8 mouse cellular contexts compared by ENCODE assay signal in genomic region chr1:136137071-136137531, GRCm38 (mm10). TPM values are rescaled to one million over a fixed set of nuclear protein-coding genes. Genes with fewer than 3 reads are reported as not detected.
DNase-seq lines count a peak whose midpoint lies in the region; TF ChIP-seq lines count a peak whose summit lies in the region.

No protein-coding gene starts in this region.

- WGBS in hindbrain, embryonic 10.5 days, result 21% methylated on average over 7 of the region's 7 CpGs

- peak; percentile 62 to 76 for DNase-seq in adrenal gland, adult (ENCODE audit: inconsistent age in 2 of 2, low spot score in 1 of 2)
- DNase-seq in adrenal gland, postnatal 4 days (ENCODE audit: low spot score in 2 of 2), result no peak
- peak; percentile 74 for DNase-seq in CH12.LX (ENCODE audit: extremely low read depth)
- no peak for DNase-seq in hindbrain, embryonic 10.5 days (ENCODE audit: low spot score)
- no peak for DNase-seq in cerebellum, adult 9-10 months
- DNase-seq in thymus, postnatal 10 days (ENCODE audit: low spot score in 2 of 2), result no peak
- DNase-seq in gastrocnemius, adult 8-10 months (ENCODE audit: low spot score in 2 of 2), result no peak

- peaks cover 0 to 10% of the 10 kb centered on the region in 2 experiments for H3K36me3 ChIP-seq in CH12.LX (replicated peaks in 1 of 2; ENCODE audit: control insufficient read depth in 1 of 2, insufficient read depth in 1 of 2, low read length in 1 of 2)
- no peaks in the 10 kb centered on the region for H3K36me3 ChIP-seq in hindbrain, embryonic 10.5 days
- H3K36me3 ChIP-seq in megakaryocyte, embryonic 14.5 days (replicated peaks; ENCODE audit: low read length), result peaks cover 10% of the 10 kb centered on the region

- no peaks in the 10 kb centered on the region for H3K27me3 ChIP-seq in CH12.LX (replicated peaks)
- peaks cover 41% of the 10 kb centered on the region for H3K27me3 ChIP-seq in hindbrain, embryonic 10.5 days (ENCODE audit: insufficient read depth, poor library complexity, severe bottlenecking)
- no peaks in the 10 kb centered on the region for H3K27me3 ChIP-seq in megakaryocyte, embryonic 14.5 days (replicated peaks)

- peak; percentile 7; the same call in 1 of the 2 replicates for TF ChIP-seq EP300 in CH12.LX (IDR thresholded peaks at IDR 0.05; ENCODE audit: low read length)

- no peaks in the 10 kb centered on the region for H3K9me3 ChIP-seq in CH12.LX (replicated peaks; ENCODE audit: low read length)
- no peaks in the 10 kb centered on the region for H3K9me3 ChIP-seq in hindbrain, embryonic 10.5 days
- no peaks in the 10 kb centered on the region for H3K9me3 ChIP-seq in megakaryocyte, embryonic 14.5 days

- H3K4me3 ChIP-seq in CH12.LX (replicated peaks in 1 of 3; ENCODE audit: low read depth in 2 of 3, low read length in 2 of 3, poor library complexity in 1 of 3), result peak overlapping the region; percentile 25 to 46 (median 31)
- H3K4me3 ChIP-seq in hindbrain, embryonic 10.5 days, result no peak overlapping the region
- peak overlapping the region; percentile 79 for H3K4me3 ChIP-seq in megakaryocyte, embryonic 14.5 days (replicated peaks)

- H3K9ac ChIP-seq in CH12.LX (ENCODE audit: insufficient read depth, low read depth), result peak overlapping the region; percentile 53

- TF ChIP-seq CTCF in CH12.LX (conservative IDR thresholded peaks at IDR 0.05 in 1 of 2, IDR thresholded peaks at IDR 0.05 in 1 of 2; ENCODE audit: low read depth in 2 of 2, low read length in 2 of 2), result no peak

- peak overlapping the region; percentile 52 for H3K4me2 ChIP-seq in CH12.LX (ENCODE audit: insufficient read depth, low read depth, poor library complexity, severe bottlenecking)

- dilution Hi-C loops in CH12.LX (cut with MboI; ENCODE audit: extremely low pct_ligation_motif_present, extremely low pct_unique_long_range_greater_than_20kb, low sequenced_read_pairs), result no loop called here

- in situ Hi-C loops in CH12.LX (cut with MboI; ENCODE audit: low pct_ligation_motif_present, low pct_unique_long_range_greater_than_20kb, low sequenced_read_pairs), result loop anchor here (10.0 kb wide), 1 partner anchor 372 kb away; the partner anchor contains the start of gene Phlda3

- H3K27ac ChIP-seq in CH12.LX (ENCODE audit: insufficient read depth, low read depth), result peak overlapping the region; percentile 99
- peak overlapping the region; percentile 60; the same call in 1 of the 2 replicates for H3K27ac ChIP-seq in hindbrain, embryonic 10.5 days

- no peak for TF ChIP-seq POLR2A in CH12.LX (IDR thresholded peaks at IDR 0.05; ENCODE audit: low read depth, low read length)

- H3K4me1 ChIP-seq in CH12.LX (ENCODE audit: control insufficient read depth in 1 of 2, insufficient read depth in 2 of 2), result peaks cover 53 to 94% of the 10 kb centered on the region in 2 experiments
- peaks cover 100% of the 10 kb centered on the region for H3K4me1 ChIP-seq in hindbrain, embryonic 10.5 days (replicated peaks)
- H3K4me1 ChIP-seq in megakaryocyte, embryonic 14.5 days, result peaks cover 100% of the 10 kb centered on the region

- TF ChIP-seq RAD21 in CH12.LX (IDR thresholded peaks at IDR 0.05; ENCODE audit: low read depth, low read length), result no peak

- peaks cover 38% of the 10 kb centered on the region for H3K79me2 ChIP-seq in CH12.LX (replicated peaks; ENCODE audit: control insufficient read depth, extremely low read depth, insufficient read depth, poor library complexity, severe bottlenecking)

TF ChIP-seq in CH12.LX, 34 proteins besides CTCF, POLR2A, EP300 and RAD21:
- TF ChIP-seq JUN (IDR thresholded peaks at IDR 0.05; ENCODE audit: insufficient read depth, low read depth, low read length), result peak; percentile 12; the same call in 1 of the 2 replicates
- no peak for TF ChIP-seq PAX5 (IDR thresholded peaks at IDR 0.05; ENCODE audit: low read length)
- no peak for TF ChIP-seq BHLHE40 (IDR thresholded peaks at IDR 0.05; ENCODE audit: low read depth, low read length)
- TF ChIP-seq CHD1 (IDR thresholded peaks at IDR 0.05; ENCODE audit: low read depth, low read length), result no peak
- peak; percentile 25; the same call in 1 of the 2 replicates for TF ChIP-seq MAX (IDR thresholded peaks at IDR 0.05; ENCODE audit: low read length)
- no peak; the same call in 1 of the 2 replicates for TF ChIP-seq SIN3A (IDR thresholded peaks at IDR 0.05; ENCODE audit: low read length)
- no peak for TF ChIP-seq USF2 (conservative IDR thresholded peaks at IDR 0.05; ENCODE audit: low read depth, low read length)
- TF ChIP-seq IRF4 (IDR thresholded peaks at IDR 0.05; ENCODE audit: low read depth, low read length), result peak; percentile 79
- TF ChIP-seq MEF2A (IDR thresholded peaks at IDR 0.05; ENCODE audit: borderline replicate concordance, low read depth, low read length), result peak; percentile 14; the same call in 1 of the 2 replicates
- no peak for TF ChIP-seq RCOR1 (conservative IDR thresholded peaks at IDR 0.05; ENCODE audit: low read depth, low read length)
- peak; percentile 42; the same call in 1 of the 2 replicates for TF ChIP-seq CHD2 (IDR thresholded peaks at IDR 0.05; ENCODE audit: low read length)
- no peak for TF ChIP-seq UBTF (IDR thresholded peaks at IDR 0.05; ENCODE audit: low read depth, low read length)
- peak; percentile 37 for TF ChIP-seq ZMIZ1 (IDR thresholded peaks at IDR 0.05; ENCODE audit: low read depth, low read length)
- TF ChIP-seq MXI1 (IDR thresholded peaks at IDR 0.05; ENCODE audit: low read depth, low read length), result no peak
- TF ChIP-seq TCF12 (IDR thresholded peaks at IDR 0.05; ENCODE audit: low read depth, low read length), result peak; percentile 45
- TF ChIP-seq ETS1 (conservative IDR thresholded peaks at IDR 0.05; ENCODE audit: low read depth, low read length), result peak; percentile 53
- TF ChIP-seq HCFC1 (IDR thresholded peaks at IDR 0.05; ENCODE audit: low read depth, low read length), result 0 out of 2 replicates have a peak, but pooled peaks have one; percentile 25
- no peak for TF ChIP-seq NELFE (IDR thresholded peaks at IDR 0.05; ENCODE audit: low read depth, low read length)
- peak; percentile 54; the same call in 1 of the 2 replicates for TF ChIP-seq MAZ (IDR thresholded peaks at IDR 0.05; ENCODE audit: low read depth, low read length)

RNA-seq across cellular contexts. Expression of gene Kif21b, which starts 5.9 kb away (rescaled TPM):
- total RNA-seq in adrenal gland, postnatal 4 days (2021), result 1 to 10 TPM; 4.1 to 5.8 TPM
- 21.1 and 26.2 TPM in 2 replicates for total RNA-seq in CH12.LX (2012; rRNA removed)
- 6.0 and 7.3 TPM in 2 replicates for total RNA-seq in CH12.LX (2014; rRNA removed)
- 22.6 and 32.4 TPM in 2 replicates for polyA plus RNA-seq in CH12.LX (2012; ENCODE audit: insufficient read length, low read depth)
- polyA plus RNA-seq in hindbrain, embryonic 10.5 days (2016; fragmentation: Nextera tagmentation; extraction: Ambion mirVana), result 6.6 and 15.5 TPM in 2 replicates
- 8.3 and 9.3 TPM in 2 replicates for polyA plus RNA-seq in megakaryocyte, embryonic 14.5 days (2012; ENCODE audit: insufficient read depth, low replicate concordance)
- total RNA-seq in gastrocnemius, adult 8-10 months (2022), result under 1 TPM; 0.31 to 0.70 (median 0.34) TPM

Comparison
In these comparisons a context has a peak if more than half of its experiments do, and no peak if none do; other contexts are left out.
1. DNase-seq: peak in adrenal gland, adult (2 of 2) and CH12.LX (single experiment); none in adrenal gland, postnatal 4 days (0 of 2), hindbrain, embryonic 10.5 days (single experiment), cerebellum, adult 9-10 months (single experiment), thymus, postnatal 10 days (0 of 2) and gastrocnemius, adult 8-10 months (0 of 2).